Mouse (Mus musculus): Measurements from ENCODE around the gene Kcnmb4. TPM values are rescaled to one million over a fixed set of nuclear protein-coding genes. Genes with fewer than 3 reads are reported as not detected.

The Kcnmb4 gene
- polyA plus RNA-seq, 1 experiment from 2014 or later, result 8.0 TPM

- Histone ChIP-seq H3K4me1 (peaks cover 10% of the 10 kb centered on the region; the same call in 1 of the 2 replicates), H3K27me3 (ENCODE audit: insufficient read depth, poor library complexity, severe bottlenecking) (no peaks in the 10 kb centered on the region), H3K9me3 (no peaks in the 10 kb centered on the region; the same call in 1 of the 2 replicates), H3K4me3 (no peak overlapping the region), H3K36me3 (0 out of 2 replicates have a peak, but pooled peaks cover 5% of the 10 kb centered on the region), H3K27ac (no peak overlapping the region)
- WGBS, result 54% methylated on average over 5 of the region's 5 CpGs
- DNase-seq (ENCODE audit: low spot score), result no peak
Measured at GRCm38 (mm10) chr10:116416726-116417125, 57.0 kb downstream of the Kcnmb4 start.

GRCm38 (mm10) chr10:116416142-116416541 lies 57.5 kb downstream of the Kcnmb4 start:
- H3K27ac ChIP-seq, result no peak overlapping the region
- no peaks in the 10 kb centered on the region; the same call in 1 of the 2 replicates for H3K9me3 ChIP-seq
- H3K4me3 ChIP-seq, result no peak overlapping the region
- peaks cover 11% of the 10 kb centered on the region; the same call in 1 of the 2 replicates for H3K4me1 ChIP-seq
- DNase-seq (ENCODE audit: low spot score), result no peak
- no peaks in the 10 kb centered on the region for H3K27me3 ChIP-seq (ENCODE audit: insufficient read depth, poor library complexity, severe bottlenecking)
- 0 out of 2 replicates have a peak, but pooled peaks cover 2% of the 10 kb centered on the region for H3K36me3 ChIP-seq
- 77% methylated on average over 6 of the region's 6 CpGs for WGBS

DNA sequence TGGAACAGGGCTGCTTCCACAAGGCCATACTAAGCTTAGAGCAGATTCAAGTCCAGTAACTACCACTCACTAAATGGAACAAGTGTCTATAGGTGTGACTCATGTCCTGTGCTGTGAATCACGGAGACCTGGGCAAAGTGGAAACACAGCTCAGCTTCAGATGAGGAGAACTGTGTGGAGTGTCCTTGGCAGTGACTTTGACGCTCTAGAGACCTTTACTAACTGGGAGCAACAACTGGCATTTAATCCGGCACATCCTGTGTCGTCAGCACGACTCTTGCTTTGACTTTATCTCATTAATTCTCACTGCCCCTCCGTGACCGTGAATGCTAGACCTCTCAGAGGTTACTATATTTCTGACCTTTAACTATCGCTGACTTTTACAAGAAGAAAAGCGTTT lies 62.9 kb downstream of the Kcnmb4 start:
- H3K4me3 ChIP-seq, result no peak overlapping the region
- H3K36me3 ChIP-seq, result no peaks in the 10 kb centered on the region
- H3K27ac ChIP-seq, result no peak overlapping the region
- 0 out of 2 replicates have a peak, but pooled peaks cover 6% of the 10 kb centered on the region for H3K4me1 ChIP-seq
- no peak for DNase-seq (ENCODE audit: low spot score)
- H3K27me3 ChIP-seq (ENCODE audit: insufficient read depth, poor library complexity, severe bottlenecking), result no peaks in the 10 kb centered on the region; the same call in 1 of the 2 replicates
- H3K9me3 ChIP-seq, result no peaks in the 10 kb centered on the region; the same call in 1 of the 2 replicates
- WGBS, result 31% methylated on average over 9 of the region's 9 CpGs

DNA sequence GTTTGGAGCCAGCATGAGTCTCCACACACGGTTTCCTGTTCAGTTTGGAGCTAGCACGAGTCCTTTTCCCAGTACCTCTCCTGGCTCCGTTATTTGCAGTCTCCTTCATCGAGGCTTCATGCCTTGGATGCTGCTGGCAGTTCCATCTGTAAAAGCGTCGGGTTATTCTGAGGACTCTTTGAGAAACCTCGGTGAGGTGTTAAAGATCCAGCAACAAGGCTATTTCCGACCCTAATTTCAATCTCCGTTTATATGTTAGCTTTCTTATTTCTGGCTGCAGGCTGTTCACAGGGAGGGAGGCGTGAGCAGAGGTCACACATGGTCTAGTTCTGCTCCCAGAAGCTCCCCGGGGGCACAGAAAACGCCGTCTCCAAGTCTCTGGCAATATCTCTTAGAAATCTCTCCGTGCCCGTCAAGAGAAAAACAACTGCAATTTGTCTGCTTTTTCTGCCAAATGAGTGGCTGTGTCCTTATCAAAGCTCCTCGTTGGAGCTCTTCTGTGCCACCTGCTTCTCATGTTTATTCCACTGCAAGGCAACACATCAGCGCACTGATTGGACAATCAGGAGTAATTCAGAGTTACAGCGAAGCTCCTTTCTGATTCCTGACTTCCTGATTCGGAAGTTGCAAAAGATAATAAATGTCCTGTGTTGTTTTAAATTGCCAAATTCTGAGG lies 65.9 kb downstream of the Kcnmb4 start:
- Histone ChIP-seq H3K4me3 (no peak overlapping the region), H3K36me3 (no peaks in the 10 kb centered on the region), H3K9me3 (no peaks in the 10 kb centered on the region), H3K27me3 (ENCODE audit: insufficient read depth, poor library complexity, severe bottlenecking) (no peaks in the 10 kb centered on the region; the same call in 1 of the 2 replicates), H3K4me1 (0 out of 2 replicates have a peak, but pooled peaks cover 6% of the 10 kb centered on the region), H3K27ac (no peak overlapping the region)
- WGBS, result 48% methylated on average over 19 of the region's 19 CpGs
- no peak for DNase-seq (ENCODE audit: low spot score)

- no peaks in the 10 kb centered on the region for H3K36me3 ChIP-seq
- no peaks in the 10 kb centered on the region; the same call in 1 of the 2 replicates for H3K27me3 ChIP-seq (ENCODE audit: insufficient read depth, poor library complexity, severe bottlenecking)
- DNase-seq (ENCODE audit: low spot score), result no peak
- no peaks in the 10 kb centered on the region for H3K9me3 ChIP-seq
- WGBS, result 92% methylated on average over 6 of the region's 6 CpGs
- no peaks in the 10 kb centered on the region for H3K4me1 ChIP-seq
- no peak overlapping the region for H3K27ac ChIP-seq
- no peak overlapping the region for H3K4me3 ChIP-seq
Measured at GRCm38 (mm10) chr10:116405011-116405410, 68.7 kb downstream of the Kcnmb4 start.

- WGBS, result 50% methylated on average over 4 of the region's 4 CpGs
- no peak overlapping the region for H3K27ac ChIP-seq
- no peak overlapping the region for H3K4me3 ChIP-seq
- no peaks in the 10 kb centered on the region; the same call in 1 of the 2 replicates for H3K27me3 ChIP-seq (ENCODE audit: insufficient read depth, poor library complexity, severe bottlenecking)
- DNase-seq (ENCODE audit: low spot score), result no peak
- H3K9me3 ChIP-seq, result no peaks in the 10 kb centered on the region
- no peaks in the 10 kb centered on the region for H3K4me1 ChIP-seq
- no peaks in the 10 kb centered on the region for H3K36me3 ChIP-seq
Measured at GRCm38 (mm10) chr10:116403679-116404078, 70.0 kb downstream of the Kcnmb4 start.

- H3K4me1 ChIP-seq, result no peaks in the 10 kb centered on the region
- H3K9me3 ChIP-seq, result no peaks in the 10 kb centered on the region
- H3K36me3 ChIP-seq, result no peaks in the 10 kb centered on the region
- no peak overlapping the region for H3K4me3 ChIP-seq
- DNase-seq (ENCODE audit: low spot score), result no peak
- no peak overlapping the region for H3K27ac ChIP-seq
- 88% methylated on average over 6 of the region's 6 CpGs for WGBS
- no peaks in the 10 kb centered on the region; the same call in 1 of the 2 replicates for H3K27me3 ChIP-seq (ENCODE audit: insufficient read depth, poor library complexity, severe bottlenecking)
Measured at GRCm38 (mm10) chr10:116402742-116403425, 70.8 kb downstream of the Kcnmb4 start.

DNA sequence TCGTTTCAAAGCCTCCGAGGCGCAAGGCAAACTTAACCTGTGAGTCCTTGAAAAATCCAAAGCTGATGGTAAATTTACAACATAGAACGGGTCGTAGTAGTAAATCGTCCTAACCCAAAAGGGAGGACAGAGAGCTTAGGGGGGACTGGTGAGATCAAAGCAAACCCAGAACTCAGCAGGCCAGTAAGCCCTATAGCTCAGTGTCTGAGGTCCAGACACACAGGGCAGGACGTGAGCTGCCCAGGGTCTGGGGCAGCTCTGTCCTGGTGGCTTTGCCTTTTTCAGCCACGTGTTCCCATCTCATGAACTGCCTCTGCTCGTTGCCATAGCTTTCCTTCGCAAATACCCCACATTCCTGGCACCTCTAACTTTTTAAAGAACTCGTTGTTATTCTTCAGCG lies 75.7 kb downstream of the Kcnmb4 start:
- H3K4me1 ChIP-seq, result peaks cover 16% of the 10 kb centered on the region; the same call in 1 of the 2 replicates
- H3K36me3 ChIP-seq, result no peaks in the 10 kb centered on the region
- peak overlapping the region; percentile 81 for H3K27ac ChIP-seq
- DNase-seq (ENCODE audit: low spot score), result no peak
- H3K9me3 ChIP-seq, result no peaks in the 10 kb centered on the region
- WGBS, result 39% methylated on average over 12 of the region's 12 CpGs
- no peaks in the 10 kb centered on the region for H3K27me3 ChIP-seq (ENCODE audit: insufficient read depth, poor library complexity, severe bottlenecking)
- peak overlapping the region; percentile 52 for H3K4me3 ChIP-seq

- Histone ChIP-seq H3K4me1 (peaks cover 16% of the 10 kb centered on the region; the same call in 1 of the 2 replicates), H3K27ac (peak overlapping the region; percentile 81), H3K36me3 (no peaks in the 10 kb centered on the region), H3K9me3 (no peaks in the 10 kb centered on the region), H3K4me3 (peak overlapping the region; percentile 52), H3K27me3 (ENCODE audit: insufficient read depth, poor library complexity, severe bottlenecking) (no peaks in the 10 kb centered on the region)
- 14% methylated on average over 14 of the region's 14 CpGs for WGBS
- no peak for DNase-seq (ENCODE audit: low spot score)
Measured at GRCm38 (mm10) chr10:116397573-116397972, 76.1 kb downstream of the Kcnmb4 start.

- no peaks in the 10 kb centered on the region for H3K36me3 ChIP-seq
- H3K4me1 ChIP-seq, result peaks cover 16% of the 10 kb centered on the region; the same call in 1 of the 2 replicates
- H3K27me3 ChIP-seq (ENCODE audit: insufficient read depth, poor library complexity, severe bottlenecking), result no peaks in the 10 kb centered on the region
- no peaks in the 10 kb centered on the region for H3K9me3 ChIP-seq
- no peak for DNase-seq (ENCODE audit: low spot score)
- no peak overlapping the region for H3K27ac ChIP-seq
- 84% methylated on average over 13 of the region's 13 CpGs for WGBS
- no peak overlapping the region for H3K4me3 ChIP-seq
Measured at GRCm38 (mm10) chr10:116396966-116397365, 76.7 kb downstream of the Kcnmb4 start.

DNA sequence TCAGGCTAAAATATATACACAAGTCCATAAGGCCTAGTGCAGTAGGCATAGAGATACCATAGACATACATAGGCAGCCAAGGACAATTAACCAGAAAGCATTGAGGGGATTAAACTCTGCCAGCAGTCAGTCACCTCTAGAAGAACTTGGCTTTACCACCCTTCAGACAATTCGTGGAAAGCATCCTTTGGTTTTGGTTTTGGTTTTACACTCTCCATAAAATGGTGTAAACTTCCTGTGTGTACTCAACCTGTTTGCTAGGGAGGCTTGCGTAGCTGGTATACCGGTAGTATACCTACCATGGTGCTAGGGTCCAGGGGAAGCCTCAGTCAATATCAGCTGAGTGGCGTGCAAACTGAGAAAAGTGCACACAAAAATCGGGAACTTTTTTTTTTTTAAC lies 77.4 kb downstream of the Kcnmb4 start:
- no peaks in the 10 kb centered on the region for H3K27me3 ChIP-seq (ENCODE audit: insufficient read depth, poor library complexity, severe bottlenecking)
- H3K36me3 ChIP-seq, result no peaks in the 10 kb centered on the region
- no peaks in the 10 kb centered on the region for H3K9me3 ChIP-seq
- peaks cover 16% of the 10 kb centered on the region; the same call in 1 of the 2 replicates for H3K4me1 ChIP-seq
- H3K4me3 ChIP-seq, result no peak overlapping the region
- H3K27ac ChIP-seq, result no peak overlapping the region
- 83% methylated on average over 5 of the region's 5 CpGs for WGBS
- DNase-seq (ENCODE audit: low spot score), result no peak

- H3K27ac ChIP-seq, result no peak overlapping the region
- WGBS, result 18% methylated on average over 4 of the region's 4 CpGs
- no peaks in the 10 kb centered on the region for H3K9me3 ChIP-seq
- DNase-seq (ENCODE audit: low spot score), result no peak
- H3K27me3 ChIP-seq (ENCODE audit: insufficient read depth, poor library complexity, severe bottlenecking), result no peaks in the 10 kb centered on the region
- no peak overlapping the region for H3K4me3 ChIP-seq
- H3K4me1 ChIP-seq, result peaks cover 16% of the 10 kb centered on the region; the same call in 1 of the 2 replicates
- no peaks in the 10 kb centered on the region for H3K36me3 ChIP-seq
Measured at GRCm38 (mm10) chr10:116394585-116394984, 79.1 kb downstream of the Kcnmb4 start.

Data from heart, embryonic 10.5 days (tissue).